Mouse (Mus musculus) C2C12 (cell line): ENCODE results near the gene Ablim2.

Experiments used
- CTCF ChIP-seq: IDR thresholded peaks from one replicate; pipeline ENCODE4 v1.5.1; 2011; ENCODE audit not compliant: control insufficient read depth, insufficient read depth, insufficient read length
- MYOG ChIP-seq: IDR thresholded peaks from one replicate; pipeline ENCODE4 v1.6.1; 2011; ENCODE audit not compliant: control insufficient read depth, insufficient read length; ENCODE audit errors: extremely low read depth

DNA sequence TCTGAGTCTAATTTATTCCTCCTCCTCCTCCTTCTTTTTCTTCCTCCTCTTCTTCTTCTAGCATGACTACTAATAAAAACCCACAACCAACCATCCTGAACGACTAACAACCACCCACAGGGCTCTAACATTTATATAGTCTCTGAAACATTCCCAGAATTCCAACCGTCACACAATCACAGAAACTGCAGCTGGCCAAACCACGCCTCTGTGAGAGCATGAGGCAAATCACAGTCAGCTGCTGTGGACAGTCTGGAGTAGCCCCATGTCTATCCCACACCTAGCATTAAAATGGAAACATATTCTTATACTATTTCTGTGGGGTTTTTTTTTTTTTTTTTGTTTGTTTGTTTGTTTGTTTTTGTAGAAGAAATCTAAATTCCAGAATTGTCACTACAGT is 8.3 kb upstream of the Ablim2 start:
- TF ChIP-seq MYOG (no peak), CTCF (no peak)
